Mouse (Mus musculus) hindbrain, embryonic 11.5 days (tissue): ENCODE results near the gene Hk2. TPM values are rescaled to one million over a fixed set of nuclear protein-coding genes. Genes with fewer than 3 reads are reported as not detected.
A peak's percentile ranks its signal among the peaks of the same experiment; 100 is the strongest.

Source experiments
- ATAC-seq: fragments of 200-750 bp; cut with Nextera tagmentation; 2 replicates; pipeline ENCODE4 v1.8.0; 2017; ENCODE audit warnings: mild to moderate bottlenecking, moderate TSS enrichment, moderate library complexity; ENCODE audit not compliant: low FRiP score
- DNase-seq: peaks from one replicate; pipeline ENCODE4 v3.0.0-alpha.2; 2015; ENCODE audit warnings: low spot score
- H3K27ac ChIP-seq: fragments of 300-500 bp; sonication (generic); 2 replicates; pipeline ENCODE4 v1.5.1; 2014; ENCODE audit warnings: mild to moderate bottlenecking, low read depth, low read length
- H3K27me3 ChIP-seq: fragments of 300-500 bp; sonication (generic); 2 replicates; pipeline ENCODE4 v1.6.1; 2014; ENCODE audit warnings: mild to moderate bottlenecking, low read length, moderate library complexity, mixed read lengths; ENCODE audit not compliant: control insufficient read depth, insufficient read depth
- H3K36me3 ChIP-seq: fragments of 300-500 bp; sonication (generic); 2 replicates; pipeline ENCODE4 v1.6.1; 2014; ENCODE audit warnings: mild to moderate bottlenecking, low read length, moderate library complexity, mixed read lengths; ENCODE audit not compliant: control insufficient read depth, insufficient read depth
- H3K4me1 ChIP-seq: fragments of 300-500 bp; sonication (generic); replicated peaks from 2 replicates; pipeline ENCODE4 v1.6.1; 2014; ENCODE audit warnings: low read length, mixed read lengths; ENCODE audit not compliant: control insufficient read depth, insufficient read depth
- H3K4me2 ChIP-seq: fragments of 300-500 bp; sonication (generic); replicated peaks from 2 replicates; pipeline ENCODE4 v1.6.1; 2014; ENCODE audit warnings: mild to moderate bottlenecking, low read depth, low read length
- H3K4me3 ChIP-seq: fragments of 300-500 bp; sonication (generic); 2 replicates; pipeline ENCODE4 v1.5.1; 2014; ENCODE audit warnings: low read depth, low read length
- H3K9ac ChIP-seq: fragments of 300-500 bp; sonication (generic); 2 replicates; pipeline ENCODE4 v1.6.1; 2014; ENCODE audit warnings: low read depth, low read length
- H3K9me3 ChIP-seq: fragments of 300-500 bp; sonication (generic); 2 replicates; pipeline ENCODE4 v1.6.1; 2016; ENCODE audit warnings: low read length; ENCODE audit not compliant: control insufficient read depth
- WGBS: fragments of 180-500 bp; shearing (Covaris S2); extraction: QIAGEN DNeasy Blood & Tissue Kit; methylation state at CpG from one replicate; pipeline ENCODE4 v1.1.7; 2014; 5-methylcytosine and 5-hydroxymethylcytosine counted together
- polyA plus RNA-seq: library from polyadenylated mRNA; unstranded; fragments of >200 nt; fragmentation: Nextera tagmentation; extraction: Ambion mirVana; gene quantifications from 2 replicates; pipeline ENCODE4 v1.2.1, GENCODE M21; 2014

Gene Hk2
- polyA plus RNA-seq, 1 experiment from 2014 or later: 18.7 TPM

GRCm38 (mm10) chr6:82740868-82741517, 33.3 kb downstream of the Hk2 start:
- Histone ChIP-seq H3K9ac (no peak overlapping the region), H3K36me3 (no peaks in the 10 kb centered on the region), H3K9me3 (no peaks in the 10 kb centered on the region), H3K4me1 (no peaks in the 10 kb centered on the region), H3K27ac (no peak overlapping the region), H3K4me3 (no peak overlapping the region), H3K4me2 (no peak overlapping the region), H3K27me3 (no peaks in the 10 kb centered on the region)
- DNase-seq (no peak), ATAC-seq (no peak)
- WGBS: 87% methylated on average over 8 of the region's 8 CpGs

GRCm38 (mm10) chr6:82740269-82740668, 34.0 kb downstream of the Hk2 start:
- no peaks in the 10 kb centered on the region for H3K27me3 ChIP-seq
- H3K4me2 ChIP-seq: no peak overlapping the region
- H3K9me3 ChIP-seq: no peaks in the 10 kb centered on the region
- 35% methylated on average over 6 of the region's 6 CpGs for WGBS
- peak; percentile 87 for DNase-seq
- no peak overlapping the region for H3K4me3 ChIP-seq
- no peaks in the 10 kb centered on the region for H3K36me3 ChIP-seq
- H3K27ac ChIP-seq: no peak overlapping the region
- ATAC-seq: peak; percentile 60; the same call in 1 of the 2 replicates
- H3K4me1 ChIP-seq: no peaks in the 10 kb centered on the region
- H3K9ac ChIP-seq: no peak overlapping the region

GRCm38 (mm10) chr6:82737634-82738540, 36.4 kb downstream of the Hk2 start:
- H3K9ac ChIP-seq: no peak overlapping the region
- no peak for ATAC-seq
- H3K9me3 ChIP-seq: no peaks in the 10 kb centered on the region
- H3K4me2 ChIP-seq: no peak overlapping the region
- 94% methylated on average over 27 of the region's 27 CpGs for WGBS
- no peaks in the 10 kb centered on the region for H3K36me3 ChIP-seq
- no peak for DNase-seq
- H3K4me1 ChIP-seq: no peaks in the 10 kb centered on the region
- no peaks in the 10 kb centered on the region for H3K27me3 ChIP-seq
- H3K27ac ChIP-seq: no peak overlapping the region
- no peak overlapping the region for H3K4me3 ChIP-seq

GRCm38 (mm10) chr6:82736626-82737600, 37.3 kb downstream of the Hk2 start:
- no peaks in the 10 kb centered on the region for H3K9me3 ChIP-seq
- H3K36me3 ChIP-seq: no peaks in the 10 kb centered on the region
- H3K27ac ChIP-seq: no peak overlapping the region
- DNase-seq: no peak
- H3K9ac ChIP-seq: no peak overlapping the region
- no peak for ATAC-seq
- no peaks in the 10 kb centered on the region for H3K4me1 ChIP-seq
- no peaks in the 10 kb centered on the region for H3K27me3 ChIP-seq
- no peak overlapping the region for H3K4me2 ChIP-seq
- 86% methylated on average over 25 of the region's 25 CpGs for WGBS
- H3K4me3 ChIP-seq: no peak overlapping the region

- WGBS: 90% methylated on average over 7 of the region's 7 CpGs
- ATAC-seq: no peak
- no peak overlapping the region for H3K9ac ChIP-seq
- no peak overlapping the region for H3K27ac ChIP-seq
- DNase-seq: peak; percentile 8
- no peaks in the 10 kb centered on the region for H3K4me1 ChIP-seq
- no peak overlapping the region for H3K4me3 ChIP-seq
- H3K36me3 ChIP-seq: no peaks in the 10 kb centered on the region; the same call in 1 of the 2 replicates
- no peaks in the 10 kb centered on the region for H3K27me3 ChIP-seq
- H3K9me3 ChIP-seq: no peaks in the 10 kb centered on the region
- no peak overlapping the region for H3K4me2 ChIP-seq
Measured at GRCm38 (mm10) chr6:82735347-82735746, 38.9 kb downstream of the Hk2 start.

GRCm38 (mm10) chr6:82728635-82729034, 45.6 kb downstream of the Hk2 start:
- Histone ChIP-seq H3K4me3 (no peak overlapping the region), H3K9me3 (no peaks in the 10 kb centered on the region), H3K4me2 (no peak overlapping the region), H3K27ac (no peak overlapping the region), H3K27me3 (no peaks in the 10 kb centered on the region), H3K9ac (no peak overlapping the region), H3K36me3 (no peaks in the 10 kb centered on the region; the same call in 1 of the 2 replicates), H3K4me1 (no peaks in the 10 kb centered on the region)
- 89% methylated on average over 20 of the region's 21 CpGs for WGBS
- DNase-seq (no peak), ATAC-seq (no peak)

- Histone ChIP-seq H3K9ac (no peak overlapping the region), H3K36me3 (no peaks in the 10 kb centered on the region; the same call in 1 of the 2 replicates)
Measured at GRCm38 (mm10) chr6:82727206-82727605, 47.0 kb downstream of the Hk2 start.

GRCm38 (mm10) chr6:82723321-82723720, 50.9 kb downstream of the Hk2 start:
- Histone ChIP-seq H3K36me3 (no peaks in the 10 kb centered on the region), H3K27ac (peak overlapping the region; percentile 56), H3K9ac (no peak overlapping the region), H3K4me2 (no peak overlapping the region), H3K9me3 (no peaks in the 10 kb centered on the region), H3K4me3 (no peak overlapping the region), H3K27me3 (no peaks in the 10 kb centered on the region), H3K4me1 (no peaks in the 10 kb centered on the region)
- peak; percentile 36 for DNase-seq
- 0 out of 2 replicates have a peak, but pooled peaks have one; percentile 27 for ATAC-seq
- WGBS: 48% methylated on average over 5 of the region's 5 CpGs

More at GRCm38 (mm10) chr6:82727206-82727605, 47.0 kb downstream of the Hk2 start:
- Histone ChIP-seq H3K9me3 (no peaks in the 10 kb centered on the region), H3K27ac (no peak overlapping the region), H3K4me1 (no peaks in the 10 kb centered on the region), H3K27me3 (no peaks in the 10 kb centered on the region), H3K4me2 (no peak overlapping the region), H3K4me3 (no peak overlapping the region)
- ATAC-seq: no peak
- DNase-seq: no peak
- 98% methylated on average over 13 of the region's 13 CpGs for WGBS
